Mouse (Mus musculus): ENCODE measurements around the gene Retn. TPM values are rescaled to one million over a fixed set of nuclear protein-coding genes. Genes with fewer than 3 reads are reported as not detected.

Retn gene
- polyA plus RNA-seq, 2 experiments, result not detected

GRCm38 (mm10) chr8:3685422-3685821 lies 29.9 kb downstream of the Retn start:
- H3K4me1 ChIP-seq (replicated peaks; ENCODE audit: control insufficient read depth in 2 of 2, insufficient read depth in 2 of 2, low read length in 1 of 2), result no peaks in the 10 kb centered on the region
- no peaks in the 10 kb centered on the region for H3K27me3 ChIP-seq (ENCODE audit: control insufficient read depth, insufficient read depth, low read length)
- no peak overlapping the region for H3K27ac ChIP-seq
- H3K4me3 ChIP-seq (ENCODE audit: insufficient read depth in 1 of 2, low read depth in 2 of 2, low read length in 2 of 2), result no peak overlapping the region
- WGBS (ENCODE audit: insufficient replicate concordance), result 39% methylated on average over 5 of the region's 5 CpGs
- no peak for TF ChIP-seq EP300 (IDR thresholded peaks at IDR 0.05; ENCODE audit: low read depth)
- no peak for TF ChIP-seq CTCF (IDR thresholded peaks at IDR 0.05; ENCODE audit: low read depth)
- no peak overlapping the region for H3K9ac ChIP-seq (replicated peaks)
- H3K4me2 ChIP-seq (ENCODE audit: low read depth), result no peak overlapping the region
- DNase-seq (ENCODE audit: low read depth in 3 of 3, low spot score in 3 of 3) (no peak), ATAC-seq (ENCODE audit: insufficient read depth) (no peak)
- no peaks in the 10 kb centered on the region for H3K9me3 ChIP-seq (ENCODE audit: control insufficient read depth, low read length)
- H3K36me3 ChIP-seq (replicated peaks; ENCODE audit: control insufficient read depth, insufficient read depth, low read depth), result no peaks in the 10 kb centered on the region; the same call in 1 of the 2 replicates

- H3K27ac ChIP-seq, result no peak overlapping the region
- no peak overlapping the region for H3K4me3 ChIP-seq (ENCODE audit: insufficient read depth in 1 of 2, low read depth in 2 of 2, low read length in 2 of 2)
- H3K4me1 ChIP-seq (replicated peaks; ENCODE audit: control insufficient read depth in 2 of 2, insufficient read depth in 2 of 2, low read length in 1 of 2), result no peaks in the 10 kb centered on the region
- no peak overlapping the region for H3K9ac ChIP-seq (replicated peaks)
- TF ChIP-seq EP300 (IDR thresholded peaks at IDR 0.05; ENCODE audit: low read depth), result no peak
- peak; percentile 37; the same call in 1 of the 2 replicates for TF ChIP-seq CTCF (IDR thresholded peaks at IDR 0.05; ENCODE audit: low read depth)
- H3K9me3 ChIP-seq (ENCODE audit: control insufficient read depth, low read length), result no peaks in the 10 kb centered on the region
- no peaks in the 10 kb centered on the region for H3K36me3 ChIP-seq (replicated peaks; ENCODE audit: control insufficient read depth, insufficient read depth, low read depth)
- WGBS (ENCODE audit: insufficient replicate concordance), result 52% methylated on average over 6 of the region's 6 CpGs
- DNase-seq (ENCODE audit: low read depth in 3 of 3, low spot score in 3 of 3) (no peak), ATAC-seq (ENCODE audit: insufficient read depth) (no peak)
- no peak overlapping the region for H3K4me2 ChIP-seq (ENCODE audit: low read depth)
- no peaks in the 10 kb centered on the region for H3K27me3 ChIP-seq (ENCODE audit: control insufficient read depth, insufficient read depth, low read length)
Measured at GRCm38 (mm10) chr8:3687537-3687936, 32.0 kb downstream of the Retn start.

- ATAC-seq (ENCODE audit: insufficient read depth) (no peak), DNase-seq (ENCODE audit: low read depth in 3 of 3, low spot score in 3 of 3) (no peak)
- TF ChIP-seq EP300 (IDR thresholded peaks at IDR 0.05; ENCODE audit: low read depth) (no peak), CTCF (IDR thresholded peaks at IDR 0.05; ENCODE audit: low read depth) (no peak)
- H3K4me2 ChIP-seq (ENCODE audit: low read depth), result no peak overlapping the region
- H3K9ac ChIP-seq (replicated peaks), result no peak overlapping the region
- H3K27ac ChIP-seq, result no peak overlapping the region
- no peaks in the 10 kb centered on the region for H3K27me3 ChIP-seq (ENCODE audit: control insufficient read depth, insufficient read depth, low read length)
- H3K4me1 ChIP-seq (replicated peaks; ENCODE audit: control insufficient read depth in 2 of 2, insufficient read depth in 2 of 2, low read length in 1 of 2), result no peaks in the 10 kb centered on the region
- 52% methylated on average over 3 of the region's 3 CpGs for WGBS (ENCODE audit: insufficient replicate concordance)
- H3K9me3 ChIP-seq (ENCODE audit: control insufficient read depth, low read length), result no peaks in the 10 kb centered on the region
- no peak overlapping the region for H3K4me3 ChIP-seq (ENCODE audit: insufficient read depth in 1 of 2, low read depth in 2 of 2, low read length in 2 of 2)
- H3K36me3 ChIP-seq (replicated peaks; ENCODE audit: control insufficient read depth, insufficient read depth, low read depth), result no peaks in the 10 kb centered on the region
Measured at GRCm38 (mm10) chr8:3690774-3691173, 35.2 kb downstream of the Retn start.

- TF ChIP-seq CTCF (IDR thresholded peaks at IDR 0.05; ENCODE audit: low read depth) (no peak), EP300 (IDR thresholded peaks at IDR 0.05; ENCODE audit: low read depth) (no peak)
- WGBS (ENCODE audit: insufficient replicate concordance), result 54% methylated on average over 3 of the region's 3 CpGs
- no peak within 1 kb of the TSS for H3K4me3 ChIP-seq (ENCODE audit: insufficient read depth in 1 of 2, low read depth in 2 of 2, low read length in 2 of 2)
Measured at GRCm38 (mm10) chr8:3694121-3694520, 38.6 kb downstream of the Retn start, which contains the start of gene Fcer2a. Gene Fcer2a (minus strand): TSS chr8:3694175.

GRCm38 (mm10) chr8:3701491-3701890 lies 45.9 kb downstream of the Retn start:
- H3K36me3 ChIP-seq (replicated peaks; ENCODE audit: control insufficient read depth, insufficient read depth, low read depth), result no peaks in the 10 kb centered on the region
- no peak overlapping the region for H3K4me2 ChIP-seq (ENCODE audit: low read depth)
- no peak overlapping the region for H3K4me3 ChIP-seq (ENCODE audit: insufficient read depth in 1 of 2, low read depth in 2 of 2, low read length in 2 of 2)
- WGBS (ENCODE audit: insufficient replicate concordance), result 84% methylated on average over 1 of the region's 1 CpGs
- no peak overlapping the region for H3K27ac ChIP-seq
- no peak overlapping the region for H3K9ac ChIP-seq (replicated peaks)
- no peak for DNase-seq (ENCODE audit: low read depth in 3 of 3, low spot score in 3 of 3)
- TF ChIP-seq CTCF (IDR thresholded peaks at IDR 0.05; ENCODE audit: low read depth), result no peak
- TF ChIP-seq EP300 (IDR thresholded peaks at IDR 0.05; ENCODE audit: low read depth), result no peak
- H3K9me3 ChIP-seq (ENCODE audit: control insufficient read depth, low read length), result no peaks in the 10 kb centered on the region
- ATAC-seq (ENCODE audit: insufficient read depth), result no peak
- no peaks in the 10 kb centered on the region for H3K27me3 ChIP-seq (ENCODE audit: control insufficient read depth, insufficient read depth, low read length)
- H3K4me1 ChIP-seq (replicated peaks; ENCODE audit: control insufficient read depth in 2 of 2, insufficient read depth in 2 of 2, low read length in 1 of 2), result no peaks in the 10 kb centered on the region

More at GRCm38 (mm10) chr8:3694121-3694520, 38.6 kb downstream of the Retn start, which contains the start of gene Fcer2a:
- H3K4me1 ChIP-seq (replicated peaks; ENCODE audit: control insufficient read depth in 2 of 2, insufficient read depth in 2 of 2, low read length in 1 of 2), result no peaks in the 10 kb centered on the region
- no peak for DNase-seq (ENCODE audit: low read depth in 3 of 3, low spot score in 3 of 3)
- no peak within 1 kb of the TSS for H3K27ac ChIP-seq
- no peak within 1 kb of the TSS for H3K9ac ChIP-seq (replicated peaks)
- no peak for ATAC-seq (ENCODE audit: insufficient read depth)
- no peaks in the 10 kb centered on the region for H3K9me3 ChIP-seq (ENCODE audit: control insufficient read depth, low read length)
- H3K4me2 ChIP-seq (ENCODE audit: low read depth), result no peak within 1 kb of the TSS
- H3K36me3 ChIP-seq (replicated peaks; ENCODE audit: control insufficient read depth, insufficient read depth, low read depth), result no peaks in the 10 kb centered on the region
- H3K27me3 ChIP-seq (ENCODE audit: control insufficient read depth, insufficient read depth, low read length), result no peaks in the 10 kb centered on the region
